Mouse (Mus musculus) ES-E14 (cell line): ENCODE measurements at regions not wholly inside any gene's neighbourhood (a gene's known extent, or its start where the extent isn't known, plus 50 kb on each side); places are given as distances from the start of the nearest gene placed in this dataset.

Experiments
- CHD2 ChIP-seq: IDR thresholded peaks from 2 replicates; pipeline ENCODE4 v1.6.1; 2014; ENCODE audit warnings: mild to moderate bottlenecking, low read depth, low read length, inconsistent platforms
- HCFC1 ChIP-seq: IDR thresholded peaks from 2 replicates; pipeline ENCODE4 v1.6.1; 2012; ENCODE audit warnings: low read length, inconsistent platforms, borderline replicate concordance; ENCODE audit not compliant: insufficient read depth
- MAFK ChIP-seq: IDR thresholded peaks from 2 replicates; pipeline ENCODE4 v1.6.1; 2014; ENCODE audit warnings: mild to moderate bottlenecking, low read depth, low read length, inconsistent platforms; ENCODE audit not compliant: insufficient read depth
- ZC3H11A ChIP-seq: IDR thresholded peaks from 2 replicates; pipeline ENCODE4 v1.6.1; 2012; ENCODE audit warnings: low read depth, mild to moderate bottlenecking, inconsistent platforms, low read length, borderline replicate concordance
- ZNF384 ChIP-seq: IDR thresholded peaks from 2 replicates; pipeline ENCODE4 v1.6.1; 2012; ENCODE audit warnings: low read depth, low read length, inconsistent platforms

- TF ChIP-seq HCFC1 (no peak), ZC3H11A (no peak), MAFK (no peak), CHD2 (no peak), ZNF384 (no peak)
These were observed 83.7 kb upstream of the Dapk1 start for GRCm38 (mm10) chr13:60518010-60518409.
